ENCODE assay signal across 15 mouse cellular contexts in genomic region chr8:126094005-126094404, GRCm38 (mm10).
"Had no signal": no experiment of that assay in that cellular context is flagged by ENCODE, and none has a peak within 500 bp of the region (broad histone marks: within the 10 kb centered on the region; RNA-seq: fewer than 3 reads in every experiment).

No protein-coding gene starts in this region.

- H3K9ac ChIP-seq: limb, embryonic 13.5 days; liver, embryonic 13.5 days; midbrain, embryonic 12.5 days; neural tube, embryonic 13.5 days had no signal

- H3K27me3 ChIP-seq: liver, embryonic 13.5 days; neural tube, embryonic 13.5 days had no signal

- H3K4me2 ChIP-seq: limb, embryonic 13.5 days; liver, embryonic 13.5 days; midbrain, embryonic 12.5 days; neural tube, embryonic 13.5 days had no signal

- DNase-seq: kidney, adult 11 months; kidney, adult 9 months; kidney, postnatal 36 days; left cerebral cortex, postnatal 4 days; liver, embryonic 13.5 days; lung, adult 18-20 months; right cerebral cortex, adult 18-20 months; right cerebral cortex, postnatal 25 days; thymus, postnatal 4 days had no signal

- H3K4me1 ChIP-seq: limb, embryonic 13.5 days; liver, embryonic 13.5 days; midbrain, embryonic 12.5 days; neural tube, embryonic 13.5 days had no signal

- ATAC-seq: midbrain, embryonic 16.5 days had no signal

- H3K4me3 ChIP-seq: layer of hippocampus, adult 2 months; limb, embryonic 13.5 days; liver, embryonic 13.5 days; midbrain, embryonic 12.5 days; neural tube, embryonic 13.5 days had no signal

- H3K36me3 ChIP-seq: limb, embryonic 13.5 days; liver, embryonic 13.5 days; midbrain, embryonic 12.5 days; neural tube, embryonic 13.5 days had no signal

- H3K27ac ChIP-seq: kidney, postnatal 0 days; layer of hippocampus, adult 2 months; limb, embryonic 13.5 days; liver, embryonic 13.5 days; midbrain, embryonic 12.5 days; neural tube, embryonic 13.5 days had no signal
